Mouse (Mus musculus) left cerebral cortex, postnatal 14 days (tissue): ENCODE data around the gene Sv2b. TPM values are rescaled to one million over a fixed set of nuclear protein-coding genes. Genes with fewer than 3 reads are reported as not detected.
A peak's percentile ranks its signal among the peaks of the same experiment; 100 is the strongest.
"Not testable (repeated sequence)": the region's sequence is repeated elsewhere in the genome, so short reads cannot be mapped to it uniquely, and the experiment has no call there.

ENCODE experiments used
- DNase-seq, 2 experiments: peaks; one replicate each; pipeline ENCODE4 v3.0.0; 2021 to 2022; ENCODE audit warnings: low spot score in 2 of 2, mixed read lengths in 1 of 2
- intact Hi-C: fragments of 180-260 bp; cut with DNase I; formaldehyde crosslinking; loops from one replicate; pipeline ENCODE4 v1.15.1; 2025
- long read RNA-seq, 2 experiments: library from polyadenylated mRNA; stranded (forward); transcript quantifications; one replicate each; pipeline ENCODE4 v2.0.0; 2021
- total RNA-seq, 2 experiments: library from RNA; stranded (reverse); gene quantifications; 2 replicates each; pipeline ENCODE4 v1.2.3; 2021

Sv2b gene
- 100 to 1,000 TPM; 327 to 351 TPM for total RNA-seq
- long read RNA-seq, experiment 1, full-length matches to known transcripts: 137 of 194 reads
- long read RNA-seq, experiment 1, partial matches to known transcripts: 21 of 194 reads
- long read RNA-seq, experiment 1, other reads (novel, unspliced or antisense): 36 of 194 reads
- long read RNA-seq, experiment 2, full-length matches to known transcripts: 117 of 175 reads
- long read RNA-seq, experiment 2, partial matches to known transcripts: 38 of 175 reads
- long read RNA-seq, experiment 2, other reads (novel, unspliced or antisense): 20 of 175 reads

- peak in 1 of 2 experiments; percentile 49 for DNase-seq
Observed at GRCm38 (mm10) chr7:75308457-75309312, at the start of gene Sv2b. Sv2b (minus strand) TSS chr7:75309262.

GRCm38 (mm10) chr7:75358284-75358851 is 49.3 kb upstream of the Sv2b start:
- DNase-seq: no peak
- intact Hi-C loops: no loop called here

More at GRCm38 (mm10) chr7:75308457-75309312, at the start of gene Sv2b:
- intact Hi-C loops: loop anchor here (5.0 kb wide), 2 partner anchors 59 to 171 kb away; no protein-coding TSS in a partner anchor

GRCm38 (mm10) chr7:75355521-75355920 is 46.5 kb upstream of the Sv2b start:
- DNase-seq: no peak

GRCm38 (mm10) chr7:75352777-75353374 is 43.8 kb upstream of the Sv2b start:
- intact Hi-C loops: no loop called here
- DNase-seq: no peak

More at GRCm38 (mm10) chr7:75355521-75355920, 46.5 kb upstream of the Sv2b start:
- intact Hi-C loops: no loop called here

DNA sequence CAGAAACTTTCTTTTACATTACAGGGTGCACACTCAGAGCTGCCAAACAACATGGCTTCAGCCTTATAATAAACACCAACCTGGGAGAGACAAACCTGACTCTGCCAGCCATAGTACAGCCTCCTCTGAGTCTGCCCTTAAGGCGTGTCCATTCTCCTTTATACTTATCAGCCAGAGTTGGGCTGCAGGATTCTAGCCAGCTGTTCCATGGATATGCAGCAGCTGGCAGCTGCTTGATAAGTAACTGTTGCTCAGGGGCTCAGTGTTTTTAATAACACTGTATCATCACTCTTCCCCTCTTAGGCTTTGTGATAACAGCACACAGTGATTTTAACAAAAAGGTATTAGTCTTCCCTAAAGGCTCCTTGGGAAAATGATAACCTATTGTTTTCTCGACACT is 41.1 kb upstream of the Sv2b start:
- no peak for DNase-seq
- intact Hi-C loops: no loop called here

GRCm38 (mm10) chr7:75332311-75332710 is 23.2 kb upstream of the Sv2b start:
- intact Hi-C loops: no loop called here
- DNase-seq: peak in 1 of 2 experiments; percentile 32

GRCm38 (mm10) chr7:75329740-75330142 is 20.7 kb upstream of the Sv2b start:
- intact Hi-C loops: no loop called here
- DNase-seq: no peak

- intact Hi-C loops: no loop called here
- DNase-seq: peak; percentile 18 to 77
Observed at GRCm38 (mm10) chr7:75328721-75329362, 19.8 kb upstream of the Sv2b start.

GRCm38 (mm10) chr7:75325273-75325672 is 16.2 kb upstream of the Sv2b start:
- DNase-seq: no peak
- intact Hi-C loops: no loop called here

- DNase-seq, intact Hi-C loops: not testable (repeated sequence)
Observed at GRCm38 (mm10) chr7:75322742-75323141, 13.7 kb upstream of the Sv2b start.

GRCm38 (mm10) chr7:75320009-75320408 is 10.9 kb upstream of the Sv2b start:
- DNase-seq: no peak
- intact Hi-C loops: no loop called here

GRCm38 (mm10) chr7:75318320-75318719 is 9.3 kb upstream of the Sv2b start:
- no peak for DNase-seq
- intact Hi-C loops: no loop called here

DNA sequence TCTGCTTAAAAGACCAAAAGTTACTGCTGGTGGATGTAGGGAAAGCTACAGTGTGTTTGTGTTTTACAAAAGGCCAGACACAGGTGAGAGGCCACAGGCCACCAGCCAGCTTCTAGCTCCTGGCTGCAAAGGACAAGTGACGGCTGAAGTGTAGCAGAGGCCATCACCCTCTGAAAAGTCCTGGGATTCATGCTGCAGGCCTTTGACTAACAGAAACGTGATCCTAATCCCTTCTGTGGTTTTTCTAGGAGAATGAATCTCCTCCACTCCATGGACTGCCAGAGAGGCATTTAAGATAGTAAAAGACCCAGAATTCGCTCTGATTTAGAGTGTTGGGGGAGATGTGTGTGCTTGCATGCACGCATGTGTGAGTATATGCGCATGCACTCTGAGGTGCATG is 5.8 kb upstream of the Sv2b start:
- DNase-seq: no peak
- intact Hi-C loops: no loop called here

- intact Hi-C loops: loop anchor here (5.0 kb wide), 2 partner anchors 58 to 172 kb away; no protein-coding TSS in a partner anchor
- DNase-seq: no peak
Observed at GRCm38 (mm10) chr7:75309570-75309969, 508 bp upstream of the Sv2b start.

GRCm38 (mm10) chr7:75308140-75308456 is 964 bp downstream of the Sv2b start:
- intact Hi-C loops: loop anchor here (5.0 kb wide), 2 partner anchors 59 to 171 kb away; no protein-coding TSS in a partner anchor
- peak in 1 of 2 experiments; percentile 18 for DNase-seq

DNA sequence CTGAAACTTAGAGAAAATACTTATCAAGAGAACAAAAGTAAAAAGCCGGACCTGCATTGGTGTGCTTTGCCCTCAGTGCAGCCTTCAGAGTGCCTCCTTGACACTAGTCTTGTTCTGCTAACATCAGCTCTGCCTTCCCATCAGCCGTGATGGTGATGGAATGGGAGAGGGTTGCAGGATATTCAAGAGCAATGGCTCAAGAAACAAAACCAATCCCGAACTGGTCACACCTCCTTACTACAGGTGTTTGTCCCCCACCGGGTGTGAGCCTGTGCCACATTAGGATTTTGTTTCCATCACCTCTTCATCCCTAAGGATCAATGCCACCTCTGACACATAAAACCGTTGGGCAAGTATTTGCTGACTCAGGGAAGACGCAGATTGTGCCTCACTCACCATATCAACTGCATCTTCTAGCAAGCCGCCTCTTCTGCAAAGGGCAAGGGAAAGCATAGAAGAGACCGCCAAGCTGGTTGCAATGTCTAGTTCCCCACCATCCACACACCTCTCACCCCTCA is 1.4 kb downstream of the Sv2b start:
- intact Hi-C loops: loop anchor here (5.0 kb wide), 2 partner anchors 60 to 170 kb away; no protein-coding TSS in a partner anchor
- DNase-seq: no peak

GRCm38 (mm10) chr7:75305901-75306465 is 3.1 kb downstream of the Sv2b start:
- intact Hi-C loops: loop anchor here (5.0 kb wide), 2 partner anchors 61 to 169 kb away; no protein-coding TSS in a partner anchor
- DNase-seq: no peak

- intact Hi-C loops: no loop called here
- DNase-seq: peak in 1 of 2 experiments; percentile 62
Observed at GRCm38 (mm10) chr7:75302523-75303215, 6.4 kb downstream of the Sv2b start.
